Mouse (Mus musculus) embryonic facial prominence, embryonic 11.5 days (tissue): ENCODE measurements at regions not wholly inside any gene's neighbourhood (a gene's known extent, or its start where the extent isn't known, plus 50 kb on each side); places are given as distances from the start of the nearest gene placed in this dataset.
A peak's percentile ranks its signal among the peaks of the same experiment; 100 is the strongest.
"Not testable (repeated sequence)": the region's sequence is repeated elsewhere in the genome, so short reads cannot be mapped to it uniquely, and the experiment has no call there.

Source experiments
- ATAC-seq: fragments of 200-750 bp; cut with Nextera tagmentation; replicated peaks from 2 replicates; pipeline ENCODE4 v1.8.0; 2017; ENCODE audit warnings: low read depth; ENCODE audit not compliant: insufficient number of reproducible peaks, low FRiP score, low TSS enrichment
- DNase-seq: peaks from one replicate; pipeline ENCODE4 v3.0.0-alpha.2; 2015; ENCODE audit warnings: low spot score
- H3K27ac ChIP-seq: fragments of 300-500 bp; sonication (generic); replicated peaks from 2 replicates; pipeline ENCODE4 v1.5.1; 2014; ENCODE audit warnings: mild to moderate bottlenecking, low read depth, low read length, control low read depth
- H3K27me3 ChIP-seq: fragments of 300-500 bp; sonication (generic); 2 replicates; pipeline ENCODE4 v1.6.1; 2014; ENCODE audit warnings: mild to moderate bottlenecking, low read length, moderate library complexity, mixed read lengths; ENCODE audit not compliant: control insufficient read depth, insufficient read depth
- H3K36me3 ChIP-seq: fragments of 300-500 bp; sonication (generic); replicated peaks from 2 replicates; pipeline ENCODE4 v1.6.1; 2014; ENCODE audit warnings: low read depth, mild to moderate bottlenecking, low read length, moderate library complexity, mixed read lengths; ENCODE audit not compliant: control insufficient read depth, insufficient read depth
- H3K4me1 ChIP-seq: fragments of 300-500 bp; sonication (generic); 2 replicates; pipeline ENCODE4 v1.6.1; 2014; ENCODE audit warnings: low read length, mixed read lengths; ENCODE audit not compliant: control insufficient read depth, insufficient read depth
- H3K4me2 ChIP-seq: fragments of 300-500 bp; sonication (generic); 2 replicates; pipeline ENCODE4 v1.6.1; 2014; ENCODE audit warnings: low read depth, mild to moderate bottlenecking, control low read depth, low read length, moderate library complexity
- H3K4me3 ChIP-seq: fragments of 300-500 bp; sonication (generic); 2 replicates; pipeline ENCODE4 v1.5.1; 2014; ENCODE audit warnings: low read depth, low read length, control low read depth
- H3K9ac ChIP-seq: fragments of 300-500 bp; sonication (generic); replicated peaks from 2 replicates; pipeline ENCODE4 v1.6.1; 2014; ENCODE audit warnings: mild to moderate bottlenecking, control low read depth, low read length
- H3K9me3 ChIP-seq: fragments of 300-500 bp; sonication (generic); replicated peaks from 2 replicates; pipeline ENCODE4 v1.6.1; 2016; ENCODE audit warnings: mild to moderate bottlenecking, low read length, inconsistent platforms, mixed read lengths; ENCODE audit not compliant: control insufficient read depth
- WGBS: fragments of 180-500 bp; shearing (Covaris S2); extraction: QIAGEN DNeasy Blood & Tissue Kit; methylation state at CpG from one replicate; pipeline ENCODE4 v1.1.7; 2014; 5-methylcytosine and 5-hydroxymethylcytosine counted together

DNA sequence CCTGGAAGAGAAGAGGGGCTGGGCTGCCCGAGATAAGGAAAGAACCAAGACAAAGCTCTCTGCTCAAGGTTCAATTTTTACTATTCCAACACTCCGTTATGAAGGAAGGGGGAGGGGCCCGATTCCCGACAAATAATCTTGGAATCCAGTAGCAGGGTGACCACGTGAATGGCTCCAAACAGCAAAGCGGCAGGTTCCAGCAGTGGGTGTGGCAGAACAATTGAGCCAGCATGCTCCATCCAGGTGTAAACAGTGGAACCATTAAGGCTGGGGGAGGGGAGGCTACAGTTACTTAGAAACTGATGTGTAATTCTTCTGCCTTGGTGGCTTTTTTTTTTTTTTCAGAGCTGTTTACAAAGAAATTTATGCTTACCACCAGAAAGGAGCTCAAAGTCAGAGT lies 82.5 kb upstream of the Gdi2 start:
- not testable (repeated sequence) for H3K9me3 ChIP-seq, H3K4me1 ChIP-seq, H3K4me2 ChIP-seq, H3K9ac ChIP-seq, DNase-seq, H3K36me3 ChIP-seq, H3K27me3 ChIP-seq, ATAC-seq, H3K4me3 ChIP-seq, H3K27ac ChIP-seq
- 80% methylated on average over 6 of the region's 6 CpGs for WGBS

DNA sequence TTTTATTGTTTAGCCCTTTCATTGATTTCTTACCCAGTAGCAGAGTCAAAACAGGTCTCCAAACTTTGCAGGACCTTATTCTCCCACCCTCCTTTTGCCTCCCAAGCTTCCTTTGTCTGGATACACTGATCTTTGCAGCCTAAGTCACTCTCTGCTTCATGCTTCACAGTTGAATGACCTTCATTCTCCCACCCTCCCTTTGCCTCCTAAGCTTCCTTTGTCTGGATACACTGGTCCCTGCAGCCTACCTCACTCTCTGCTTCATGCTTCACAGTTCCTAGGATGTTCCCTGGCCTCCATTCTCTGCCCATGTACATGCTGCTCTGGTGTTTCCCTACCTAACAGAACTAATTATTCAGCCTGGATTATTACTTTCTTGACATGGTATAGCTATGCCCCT lies 61.0 kb upstream of the Gdi2 start:
- Histone ChIP-seq H3K4me3 (no peak overlapping the region), H3K4me1 (no peaks in the 10 kb centered on the region), H3K36me3 (no peaks in the 10 kb centered on the region), H3K27ac (no peak overlapping the region), H3K9ac (no peak overlapping the region), H3K9me3 (no peaks in the 10 kb centered on the region), H3K27me3 (no peaks in the 10 kb centered on the region), H3K4me2 (no peak overlapping the region)
- ATAC-seq (no peak), DNase-seq (no peak)

- no peaks in the 10 kb centered on the region for H3K36me3 ChIP-seq
- no peak overlapping the region for H3K27ac ChIP-seq
- H3K9me3 ChIP-seq: no peaks in the 10 kb centered on the region
- peak; percentile 98 for ATAC-seq
- WGBS: under 1% methylated on average over 40 of the region's 45 CpGs
- H3K4me1 ChIP-seq: no peaks in the 10 kb centered on the region
- H3K9ac ChIP-seq: peak overlapping the region; percentile 75
- peak overlapping the region; percentile 81 for H3K4me2 ChIP-seq
- H3K4me3 ChIP-seq: peak overlapping the region; percentile 65
- DNase-seq: peak; percentile 87
- H3K27me3 ChIP-seq: no peaks in the 10 kb centered on the region
Measured at GRCm38 (mm10) chr13:3477997-3478728, 59.7 kb upstream of the Gdi2 start.
